In genomic region chr17:34649106-34649864, GRCm38 (mm10) we compare ENCODE assay signal across 30 mouse cellular contexts. TPM values are rescaled to one million over a fixed set of nuclear protein-coding genes. Genes with fewer than 3 reads are reported as not detected.
DNase-seq lines count a peak whose midpoint lies in the region; ATAC-seq and TF ChIP-seq lines count a peak whose summit lies in the region.
"Had no signal": no experiment of that assay in that cellular context is flagged by ENCODE, and none has a peak within 500 bp of the region (broad histone marks: within the 10 kb centered on the region; RNA-seq: fewer than 3 reads in every experiment).

No protein-coding gene starts in this region.

- no peak overlapping the region for H3K27ac ChIP-seq in forebrain, embryonic 10.5 days
- no peak overlapping the region for H3K27ac ChIP-seq in forebrain, embryonic 14.5 days (ENCODE audit: low read depth, low read length)
- H3K27ac ChIP-seq in spleen, adult 2 months (ENCODE audit: insufficient read depth, low read length): peak overlapping the region; percentile 42
- H3K27ac ChIP-seq in bone marrow, adult 2 months (ENCODE audit: control insufficient read depth, insufficient read depth, low read depth, low read length, poor library complexity): no peak overlapping the region
- H3K27ac ChIP-seq: embryonic facial prominence, embryonic 12.5 days; heart, embryonic 10.5 days; heart, embryonic 15.5 days; intestine, embryonic 15.5 days; limb, embryonic 10.5 days; limb, embryonic 15.5 days; liver, embryonic 13.5 days; midbrain, embryonic 15.5 days; neural tube, embryonic 12.5 days had no signal

- TF ChIP-seq POLR2A in spleen, adult 2 months (IDR thresholded peaks at IDR 0.05; ENCODE audit: low read depth, low read length): no peak
- peak; percentile 0; the same call in 1 of the 2 replicates for TF ChIP-seq POLR2A in bone marrow, adult 2 months (IDR thresholded peaks at IDR 0.05; ENCODE audit: borderline replicate concordance, control insufficient read depth, low read depth, low read length)

- no peak for DNase-seq in forebrain, embryonic 10.5 days (ENCODE audit: extremely low spot score, low spot score)
- no peak for DNase-seq in forebrain, embryonic 14.5 days (ENCODE audit: low spot score)
- no peak for DNase-seq in spleen, adult 2 months (ENCODE audit: low read depth in 1 of 2, low spot score in 2 of 2)
- no peak for DNase-seq in spleen, postnatal 10 days (ENCODE audit: low spot score in 2 of 2)
- DNase-seq in testis, postnatal 10 days (ENCODE audit: low spot score): no peak
- no peak for DNase-seq in left cerebral cortex, adult 11 months (ENCODE audit: low spot score)
- DNase-seq: adrenal gland, postnatal 10 days; forebrain, postnatal 0 days; gastrocnemius, postnatal 10 days; kidney, adult 2 months; kidney, postnatal 36 days; layer of hippocampus, postnatal 36 days; liver, embryonic 13.5 days; lung, adult 18-20 months; lung, postnatal 4 days had no signal

- no peak for TF ChIP-seq CTCF in spleen, adult 2 months (IDR thresholded peaks at IDR 0.05; ENCODE audit: extremely low read depth, insufficient read depth, insufficient read length, insufficient replicate concordance)
- TF ChIP-seq CTCF in bone marrow, adult 2 months (IDR thresholded peaks at IDR 0.05; ENCODE audit: control insufficient read depth, insufficient read depth, low read length): no peak

- H3K27me3 ChIP-seq in forebrain, embryonic 10.5 days (ENCODE audit: poor library complexity, severe bottlenecking): no peaks in the 10 kb centered on the region
- H3K27me3 ChIP-seq in forebrain, embryonic 14.5 days (replicated peaks; ENCODE audit: control insufficient read depth, insufficient read depth, low read length): no peaks in the 10 kb centered on the region
- no peaks in the 10 kb centered on the region for H3K27me3 ChIP-seq in spleen, adult 2 months (ENCODE audit: control insufficient read depth, insufficient read depth, low read length)
- H3K27me3 ChIP-seq: embryonic facial prominence, embryonic 12.5 days; heart, embryonic 15.5 days; intestine, embryonic 15.5 days; limb, embryonic 15.5 days; liver, embryonic 13.5 days; midbrain, embryonic 15.5 days; neural tube, embryonic 12.5 days; Patski had no signal

- no peak for ATAC-seq in forebrain, embryonic 14.5 days
- 0 out of 2 replicates have a peak, but pooled peaks have one; percentile 10 for ATAC-seq in monocyte, adult 5-6 weeks (replicated peaks; ENCODE audit: insufficient number of reproducible peaks, low FRiP score, low TSS enrichment, poor library complexity, severe bottlenecking)
- ATAC-seq: forebrain, postnatal 0 days; hindbrain, embryonic 16.5 days; intestine, embryonic 15.5 days; lung, postnatal 0 days; midbrain, embryonic 15.5 days; Patski had no signal

- peaks cover 68% of the 10 kb centered on the region for H3K36me3 ChIP-seq in forebrain, embryonic 10.5 days (replicated peaks)
- H3K36me3 ChIP-seq in forebrain, embryonic 14.5 days (ENCODE audit: control insufficient read depth, insufficient read depth, low read length): peaks cover 53% of the 10 kb centered on the region
- H3K36me3 ChIP-seq in spleen, adult 2 months (ENCODE audit: control insufficient read depth, insufficient read depth, low read length): peaks cover 32% of the 10 kb centered on the region

- H3K9me3 ChIP-seq in forebrain, embryonic 10.5 days: no peaks in the 10 kb centered on the region
- H3K9me3 ChIP-seq in forebrain, embryonic 14.5 days (replicated peaks; ENCODE audit: control insufficient read depth, low read length): no peaks in the 10 kb centered on the region
- H3K9me3 ChIP-seq: embryonic facial prominence, embryonic 12.5 days; heart, embryonic 10.5 days; heart, embryonic 15.5 days; intestine, embryonic 15.5 days; limb, embryonic 10.5 days; limb, embryonic 15.5 days; liver, embryonic 13.5 days; midbrain, embryonic 15.5 days; neural tube, embryonic 12.5 days had no signal

- H3K4me1 ChIP-seq in forebrain, embryonic 10.5 days: peaks cover 43% of the 10 kb centered on the region
- peaks cover 14% of the 10 kb centered on the region for H3K4me1 ChIP-seq in forebrain, embryonic 14.5 days (ENCODE audit: control insufficient read depth, insufficient read depth, low read length)
- peaks cover 15% of the 10 kb centered on the region; the same call in 1 of the 2 replicates for H3K4me1 ChIP-seq in spleen, adult 2 months (ENCODE audit: control insufficient read depth, insufficient read depth, insufficient read length)
- H3K4me1 ChIP-seq in bone marrow, adult 2 months (ENCODE audit: control insufficient read depth, insufficient read depth, low read length): peaks cover 4% of the 10 kb centered on the region

- no peak overlapping the region for H3K4me2 ChIP-seq in forebrain, embryonic 14.5 days (ENCODE audit: low read length)
- H3K4me2 ChIP-seq: embryonic facial prominence, embryonic 12.5 days; heart, embryonic 15.5 days; limb, embryonic 15.5 days had no signal

- no peak overlapping the region for H3K9ac ChIP-seq in forebrain, embryonic 14.5 days (ENCODE audit: low read length)
- H3K9ac ChIP-seq: forebrain, postnatal 0 days; heart, embryonic 15.5 days; intestine, embryonic 15.5 days; limb, embryonic 15.5 days; midbrain, embryonic 15.5 days; neural tube, embryonic 12.5 days had no signal

- 91% methylated on average over 18 of the region's 18 CpGs for WGBS in forebrain, embryonic 10.5 days
- 86% methylated on average over 18 of the region's 18 CpGs for WGBS in forebrain, embryonic 14.5 days
- WGBS in spleen, adult 2 months: 58% methylated on average over 18 of the region's 18 CpGs
- 65% methylated on average over 18 of the region's 18 CpGs for WGBS in bone marrow, adult 2 months

- peak overlapping the region; percentile 99 for H3K4me3 ChIP-seq in forebrain, embryonic 10.5 days
- H3K4me3 ChIP-seq in forebrain, embryonic 14.5 days (ENCODE audit: low read depth, low read length): no peak overlapping the region
- H3K4me3 ChIP-seq in spleen, adult 2 months (ENCODE audit: extremely low read depth, insufficient read depth, insufficient read length): no peak overlapping the region
- no peak overlapping the region for H3K4me3 ChIP-seq in bone marrow, adult 2 months (replicated peaks; ENCODE audit: control insufficient read depth, low read depth, low read length)
- H3K4me3 ChIP-seq: embryonic facial prominence, embryonic 12.5 days; heart, embryonic 10.5 days; intestine, embryonic 15.5 days; limb, embryonic 10.5 days; myocyte; neural tube, embryonic 12.5 days had no signal

RNA-seq across cellular contexts. Expression of gene Atf6b, which starts 2.3 kb away (rescaled TPM):
- 105 and 106 TPM in 2 replicates for polyA plus RNA-seq in forebrain, embryonic 10.5 days (2016; fragmentation: Nextera tagmentation; extraction: Ambion mirVana)
- polyA plus RNA-seq in forebrain, embryonic 14.5 days (2014; fragmentation: Nextera tagmentation; extraction: Ambion mirVana): 75.0 and 90.9 TPM in 2 replicates
- polyA plus RNA-seq in spleen, adult 2 months (2012; rRNA removed): 76.4 and 102 TPM in 2 replicates
- 22.4 and 40.2 TPM in 2 replicates for polyA plus RNA-seq in bone marrow, adult 2 months (2011; ENCODE audit: insufficient read depth, insufficient read length, low replicate concordance, missing spikeins)
- 17.4 to 26.0 TPM (median 23.4 TPM) in 3 replicates for total RNA-seq in monocyte, adult 5-6 weeks (2017)

RNA-seq across cellular contexts. Expression of gene Fkbpl, which starts 4.7 kb away (rescaled TPM):
- 14.8 and 15.5 TPM in 2 replicates for polyA plus RNA-seq in forebrain, embryonic 10.5 days (2016; fragmentation: Nextera tagmentation; extraction: Ambion mirVana)
- polyA plus RNA-seq in forebrain, embryonic 14.5 days (2014; fragmentation: Nextera tagmentation; extraction: Ambion mirVana): 12.6 and 14.9 TPM in 2 replicates
- 1.4 and 1.6 TPM in 2 replicates for polyA plus RNA-seq in spleen, adult 2 months (2012; rRNA removed)
- 4.6 and 13.6 TPM in 2 replicates for polyA plus RNA-seq in bone marrow, adult 2 months (2011; ENCODE audit: insufficient read depth, insufficient read length, low replicate concordance, missing spikeins)
- 5.6 to 15.1 TPM (median 6.4 TPM) in 3 replicates for total RNA-seq in monocyte, adult 5-6 weeks (2017)

RNA-seq across cellular contexts. Expression of gene Prrt1, which starts 20.0 kb away (rescaled TPM):
- polyA plus RNA-seq in forebrain, embryonic 10.5 days (2016; fragmentation: Nextera tagmentation; extraction: Ambion mirVana): 0.54 and 0.62 TPM in 2 replicates
- polyA plus RNA-seq in forebrain, embryonic 14.5 days (2014; fragmentation: Nextera tagmentation; extraction: Ambion mirVana): 5.0 and 5.5 TPM in 2 replicates
- 9.5 and 9.9 TPM in 2 replicates for polyA plus RNA-seq in spleen, adult 2 months (2012; rRNA removed)
- 2.9 and 4.5 TPM in 2 replicates for polyA plus RNA-seq in bone marrow, adult 2 months (2011; ENCODE audit: insufficient read depth, insufficient read length, low replicate concordance, missing spikeins)
- 0.29 to 1.9 TPM (median 0.75 TPM) in 3 replicates for total RNA-seq in monocyte, adult 5-6 weeks (2017)
- total RNA-seq: MEL had no signal
- polyA plus RNA-seq: myocyte had no signal

RNA-seq across cellular contexts. Expression of gene Ppt2, which starts 21.0 kb away (rescaled TPM):
- 22.1 and 22.4 TPM in 2 replicates for polyA plus RNA-seq in forebrain, embryonic 10.5 days (2016; fragmentation: Nextera tagmentation; extraction: Ambion mirVana)
- 23.8 and 24.6 TPM in 2 replicates for polyA plus RNA-seq in forebrain, embryonic 14.5 days (2014; fragmentation: Nextera tagmentation; extraction: Ambion mirVana)
- polyA plus RNA-seq in spleen, adult 2 months (2012; rRNA removed): 31.7 and 36.3 TPM in 2 replicates
- 12.6 and 16.6 TPM in 2 replicates for polyA plus RNA-seq in bone marrow, adult 2 months (2011; ENCODE audit: insufficient read depth, insufficient read length, low replicate concordance, missing spikeins)
- total RNA-seq in monocyte, adult 5-6 weeks (2017): 30.4 to 67.0 TPM (median 38.4 TPM) in 3 replicates

RNA-seq across cellular contexts. Expression of gene Tnxb, which starts 21.1 kb away (rescaled TPM):
- not detected in 2 replicates for polyA plus RNA-seq in forebrain, embryonic 10.5 days (2016; fragmentation: Nextera tagmentation; extraction: Ambion mirVana)
- 0.04 and 0.10 TPM in 2 replicates for polyA plus RNA-seq in forebrain, embryonic 14.5 days (2014; fragmentation: Nextera tagmentation; extraction: Ambion mirVana)
- 34.1 and 34.4 TPM in 2 replicates for polyA plus RNA-seq in spleen, adult 2 months (2012; rRNA removed)
- polyA plus RNA-seq in bone marrow, adult 2 months (2011; ENCODE audit: insufficient read depth, insufficient read length, low replicate concordance, missing spikeins): 0.17 TPM in 1 of 2 replicates, not detected in the other
- not detected in 3 replicates for total RNA-seq in monocyte, adult 5-6 weeks (2017)
- polyA plus RNA-seq: limb, embryonic 10.5 days had no signal
